Mouse (Mus musculus) small intestine, adult 2 months (tissue): ENCODE results near the gene Nudt8. TPM values are rescaled to one million over a fixed set of nuclear protein-coding genes. Genes with fewer than 3 reads are reported as not detected.
"Not testable (repeated sequence)": the region's sequence is repeated elsewhere in the genome, so short reads cannot be mapped to it uniquely, and the experiment has no call there.

ENCODE experiments used
- H3K27ac ChIP-seq: fragments of 200-500 bp; 2 replicates; pipeline ENCODE4 v1.5.1; 2012; ENCODE audit warnings: low read depth, low read length, control low read depth, inconsistent platforms; ENCODE audit not compliant: insufficient read depth
- H3K27me3 ChIP-seq: fragments of 200-500 bp; 2 replicates; pipeline ENCODE4 v1.6.1; 2012; ENCODE audit warnings: mild to moderate bottlenecking, moderate library complexity, low read length, inconsistent platforms; ENCODE audit not compliant: control insufficient read depth, insufficient read depth
- H3K36me3 ChIP-seq: fragments of 200-500 bp; 2 replicates; pipeline ENCODE4 v1.6.1; 2012; ENCODE audit warnings: mild to moderate bottlenecking, low read length, control low read depth, inconsistent platforms; ENCODE audit not compliant: control insufficient read depth, insufficient read depth
- H3K4me1 ChIP-seq: fragments of 200-500 bp; 2 replicates; pipeline ENCODE4 v1.6.1; 2012; ENCODE audit warnings: low read length, inconsistent platforms, mixed read lengths; ENCODE audit not compliant: control insufficient read depth, insufficient read depth, insufficient read length
- H3K4me3 ChIP-seq: fragments of 200-500 bp; 2 replicates; pipeline ENCODE4 v1.5.1; 2012; ENCODE audit warnings: low read depth, mild to moderate bottlenecking, control low read depth, inconsistent platforms, low read length, moderate library complexity
- CTCF ChIP-seq: fragments of 200-500 bp; IDR thresholded peaks from 2 replicates; pipeline ENCODE4 v1.5.1; 2012; ENCODE audit warnings: low read depth, mild to moderate bottlenecking, control low read depth, inconsistent platforms, low read length, moderate library complexity, mixed read lengths; ENCODE audit not compliant: insufficient replicate concordance, insufficient read length; ENCODE audit errors: extremely low read depth
- POLR2A ChIP-seq: fragments of 200-500 bp; IDR thresholded peaks from 2 replicates; pipeline ENCODE4 v1.6.1; 2012; ENCODE audit warnings: low read depth, mild to moderate bottlenecking, control low read depth, inconsistent platforms, low read length, moderate library complexity
- WGBS: fragments of 180-500 bp; shearing (Covaris S2); methylation state at CpG from one replicate; pipeline ENCODE4 v1.1.7; 2018; 5-methylcytosine and 5-hydroxymethylcytosine counted together
- polyA plus RNA-seq: library from polyadenylated mRNA; depleted of rRNA; stranded (reverse); fragments of >200 nt; gene quantifications from 2 replicates; pipeline ENCODE4 v1.2.3, GENCODE M21; 2012

The Nudt8 gene
- polyA plus RNA-seq, 1 experiment, result 30.6 TPM

GRCm38 (mm10) chr19:4033298-4033697 is 32.9 kb downstream of the Nudt8 start:
- no peak overlapping the region for H3K4me3 ChIP-seq
- H3K36me3 ChIP-seq, result peaks cover 6% of the 10 kb centered on the region
- 25% methylated on average over 3 of the region's 3 CpGs for WGBS
- H3K27ac ChIP-seq, result peak overlapping the region; percentile 96
- no peaks in the 10 kb centered on the region for H3K27me3 ChIP-seq
- peaks cover 24% of the 10 kb centered on the region for H3K4me1 ChIP-seq
- TF ChIP-seq POLR2A, result no peak
- no peak for TF ChIP-seq CTCF

- peaks cover 6% of the 10 kb centered on the region for H3K36me3 ChIP-seq
- TF ChIP-seq POLR2A (no peak), CTCF (no peak)
- H3K4me3 ChIP-seq, result no peak overlapping the region
- H3K27ac ChIP-seq, result peak overlapping the region; percentile 96
- 19% methylated on average over 5 of the region's 5 CpGs for WGBS
- H3K4me1 ChIP-seq, result peaks cover 24% of the 10 kb centered on the region
- no peaks in the 10 kb centered on the region for H3K27me3 ChIP-seq
These were observed 33.4 kb downstream of the Nudt8 start for GRCm38 (mm10) chr19:4033742-4034141.

GRCm38 (mm10) chr19:4036327-4037045 is 36.1 kb downstream of the Nudt8 start:
- 0 out of 2 replicates have a peak, but pooled peaks have one; percentile 29 for TF ChIP-seq POLR2A
- TF ChIP-seq CTCF, result no peak
- H3K27ac ChIP-seq, result peak overlapping the region; percentile 93
- peak overlapping the region; percentile 55 for H3K4me3 ChIP-seq

GRCm38 (mm10) chr19:4037154-4037787 is 36.9 kb downstream of the Nudt8 start:
- not testable (repeated sequence) for H3K36me3 ChIP-seq, H3K27me3 ChIP-seq
- peak overlapping the region; percentile 65 for H3K27ac ChIP-seq
- H3K4me3 ChIP-seq, result peak overlapping the region; percentile 89
- 16% methylated on average over 7 of the region's 8 CpGs for WGBS
- H3K4me1 ChIP-seq, result peaks cover 22% of the 10 kb centered on the region

More at GRCm38 (mm10) chr19:4036327-4037045, 36.1 kb downstream of the Nudt8 start:
- 29% methylated on average over 12 of the region's 12 CpGs for WGBS
- Histone ChIP-seq H3K4me1 (peaks cover 19% of the 10 kb centered on the region), H3K36me3 (peaks cover 6% of the 10 kb centered on the region), H3K27me3 (no peaks in the 10 kb centered on the region)

GRCm38 (mm10) chr19:4037788-4038232 is 37.4 kb downstream of the Nudt8 start, which contains the start of gene Gstp1:
Gstp1 (minus strand) TSS chr19:4037985.
- WGBS, result under 1% methylated on average over 26 of the region's 26 CpGs
- peak within 1 kb of the TSS; percentile 89 for H3K4me3 ChIP-seq
- H3K36me3 ChIP-seq, result peaks cover 6% of the 10 kb centered on the region
- peak within 1 kb of the TSS; percentile 93 for H3K27ac ChIP-seq
- TF ChIP-seq CTCF (peak; percentile 48; the same call in 1 of the 2 replicates), POLR2A (peak; percentile 93)
- peaks cover 20% of the 10 kb centered on the region; the same call in 1 of the 2 replicates for H3K4me1 ChIP-seq
- no peaks in the 10 kb centered on the region for H3K27me3 ChIP-seq

- H3K27me3 ChIP-seq, H3K27ac ChIP-seq, H3K4me3 ChIP-seq, H3K36me3 ChIP-seq, H3K4me1 ChIP-seq: not testable (repeated sequence)
- 89% methylated on average over 5 of the region's 5 CpGs for WGBS
These were observed 40.6 kb downstream of the Nudt8 start for GRCm38 (mm10) chr19:4040941-4041340.

GRCm38 (mm10) chr19:4041500-4041899 is 41.1 kb downstream of the Nudt8 start:
- H3K27me3 ChIP-seq, H3K4me1 ChIP-seq, H3K36me3 ChIP-seq: not testable (repeated sequence)
- 89% methylated on average over 4 of the region's 4 CpGs for WGBS
- peak overlapping the region; percentile 63 for H3K27ac ChIP-seq
- peak overlapping the region; percentile 64 for H3K4me3 ChIP-seq
